Mouse (Mus musculus) bone marrow macrophage, adult 2 months (primary cell): ENCODE results near the gene Myo9a.

Experiments
- CTCF ChIP-seq: IDR thresholded peaks from 2 replicates; pipeline ENCODE4 v1.5.1; 2012; ENCODE audit warnings: low read depth, mild to moderate bottlenecking, low read length, moderate library complexity
- POLR2A ChIP-seq: IDR thresholded peaks from 2 replicates; pipeline ENCODE4 v1.6.1; 2012; ENCODE audit warnings: mild to moderate bottlenecking, low read depth, low read length, borderline replicate concordance

DNA sequence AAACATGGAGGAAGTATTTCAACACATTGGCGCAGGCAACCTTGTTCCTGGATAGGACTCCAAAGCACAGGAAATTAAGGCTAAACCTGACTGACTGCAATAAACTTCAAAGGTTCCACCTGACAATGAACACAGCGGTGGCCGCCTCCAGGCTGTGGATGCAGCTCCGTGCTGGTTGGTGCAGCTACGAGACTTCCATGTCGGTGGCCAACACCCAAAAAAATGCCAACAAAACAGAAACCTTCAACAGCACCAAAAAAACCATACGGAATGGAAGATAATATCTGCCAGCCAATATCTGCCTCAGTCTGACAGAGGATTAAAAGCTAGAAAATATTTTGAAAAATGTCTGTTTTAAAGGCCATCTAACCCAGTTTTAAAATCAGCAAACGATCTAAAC, 187.8 kb downstream of the Myo9a start:
- TF ChIP-seq CTCF (no peak), POLR2A (no peak)
